Mouse (Mus musculus): ENCODE results near the gene Rimbp2. TPM values are rescaled to one million over a fixed set of nuclear protein-coding genes. Genes with fewer than 3 reads are reported as not detected.
"Not testable (repeated sequence)": the region's sequence is repeated elsewhere in the genome, so short reads cannot be mapped to it uniquely, and the experiment has no call there.

Rimbp2 gene
- total RNA-seq, 2 experiments from 2014 or later, result 111 to 114 TPM

DNA sequence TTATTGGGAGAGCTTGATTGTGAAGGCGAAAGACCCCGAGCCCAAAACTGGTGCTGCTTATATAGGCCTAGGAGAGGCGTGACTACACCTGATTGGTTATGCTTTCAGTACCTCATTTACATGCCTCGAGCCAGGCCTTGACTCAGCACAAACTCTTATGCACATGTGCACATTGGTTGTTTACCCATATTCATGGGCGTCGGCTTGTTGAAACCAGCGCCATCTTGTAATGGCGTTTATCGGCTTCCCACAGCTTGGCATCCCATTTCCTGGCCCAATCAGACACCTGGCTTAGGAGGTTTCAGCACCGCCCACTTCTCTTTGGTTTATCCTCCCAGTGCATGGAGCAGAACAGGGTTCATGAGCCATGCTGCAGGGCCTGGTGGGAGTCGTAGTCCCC lies 232.8 kb downstream of the Rimbp2 start:
- DNase-seq (ENCODE audit: extremely low spot score in 1 of 2, low spot score in 2 of 2); intact Hi-C loops (cut with DNase I): not testable (repeated sequence)

DNA sequence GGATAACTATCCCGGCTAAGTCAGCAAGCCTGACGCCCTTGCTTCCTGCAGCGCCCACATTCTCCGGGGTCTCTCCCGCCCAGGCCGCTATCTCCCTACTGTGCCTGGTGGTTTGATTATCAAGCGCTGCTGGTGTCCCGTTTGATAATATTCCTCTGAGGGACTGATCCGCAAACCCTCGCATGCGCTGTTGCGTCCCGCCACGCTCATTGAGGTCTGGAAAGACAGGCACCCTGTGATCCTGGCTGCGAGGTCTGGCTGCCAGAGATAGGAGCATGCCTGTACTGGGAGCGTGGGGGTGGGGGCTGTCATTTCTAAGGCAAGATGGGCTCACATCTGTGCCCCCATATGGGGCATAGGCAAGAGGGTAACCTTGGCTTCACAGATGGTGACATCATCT lies 238.1 kb downstream of the Rimbp2 start:
- intact Hi-C loops (cut with DNase I), result loop anchor here (5.0 kb wide), 1 partner anchor 198 kb away; no protein-coding TSS in a partner anchor
- DNase-seq (ENCODE audit: extremely low spot score in 1 of 2, low spot score in 2 of 2), result no peak

GRCm38 (mm10) chr5:128711847-128712246 lies 241.4 kb downstream of the Rimbp2 start:
- intact Hi-C loops (cut with DNase I), result loop anchor here (5.0 kb wide), 1 partner anchor 185 kb away; no protein-coding TSS in a partner anchor
- DNase-seq (ENCODE audit: extremely low spot score in 1 of 2, low spot score in 2 of 2), result peak in 1 of 2 experiments; percentile 49

- DNase-seq (ENCODE audit: extremely low spot score in 1 of 2, low spot score in 2 of 2), result no peak
- intact Hi-C loops (cut with DNase I), result loop anchor here (5.0 kb wide), 1 partner anchor 183 kb away; no protein-coding TSS in a partner anchor
These were observed 242.7 kb downstream of the Rimbp2 start for GRCm38 (mm10) chr5:128710596-128710995.

- DNase-seq (ENCODE audit: extremely low spot score in 1 of 2, low spot score in 2 of 2), result no peak
- intact Hi-C loops (cut with DNase I), result loop anchor here (5.0 kb wide), 1 partner anchor 107 kb away; the partner anchor contains the start of gene Fzd10
These were observed 244.4 kb downstream of the Rimbp2 start for GRCm38 (mm10) chr5:128708929-128709328.

Other genes starting within 250 kb of the Rimbp2 start
- 10 to 100 TPM; 26.5 to 31.0 TPM for gene Stx2, start 55.1 kb upstream of the Rimbp2 start, total RNA-seq (2021)
- gene Ran, start 66.6 kb upstream of the Rimbp2 start, total RNA-seq (2021), result 100 to 1,000 TPM; 157 to 172 TPM
- gene Adgrd1, start 143.3 kb upstream of the Rimbp2 start, total RNA-seq (2021), result 1 to 10 TPM; 1.1 to 1.2 TPM

Data from left cerebral cortex, postnatal 10 days (tissue).